Mouse (Mus musculus): Measurements from ENCODE around the gene Ccdc113. TPM values are rescaled to one million over a fixed set of nuclear protein-coding genes. Genes with fewer than 3 reads are reported as not detected.

The Ccdc113 gene
- polyA plus RNA-seq, 1 experiment from 2014 or later, result 0.74 TPM

GRCm38 (mm10) chr8:95502431-95502830, 31.5 kb upstream of the Ccdc113 start:
- no peak overlapping the region for H3K27ac ChIP-seq
- no peak overlapping the region for H3K4me2 ChIP-seq
- H3K9me3 ChIP-seq, result no peaks in the 10 kb centered on the region
- 83% methylated on average over 7 of the region's 7 CpGs for WGBS
- no peaks in the 10 kb centered on the region for H3K36me3 ChIP-seq
- H3K4me3 ChIP-seq, result no peak overlapping the region
- no peaks in the 10 kb centered on the region for H3K4me1 ChIP-seq
- H3K9ac ChIP-seq, result no peak overlapping the region
- ATAC-seq (ENCODE audit: insufficient number of reproducible peaks, insufficient read depth, low FRiP score, low TSS enrichment, low read depth), result no peak
- H3K27me3 ChIP-seq, result no peaks in the 10 kb centered on the region

DNA sequence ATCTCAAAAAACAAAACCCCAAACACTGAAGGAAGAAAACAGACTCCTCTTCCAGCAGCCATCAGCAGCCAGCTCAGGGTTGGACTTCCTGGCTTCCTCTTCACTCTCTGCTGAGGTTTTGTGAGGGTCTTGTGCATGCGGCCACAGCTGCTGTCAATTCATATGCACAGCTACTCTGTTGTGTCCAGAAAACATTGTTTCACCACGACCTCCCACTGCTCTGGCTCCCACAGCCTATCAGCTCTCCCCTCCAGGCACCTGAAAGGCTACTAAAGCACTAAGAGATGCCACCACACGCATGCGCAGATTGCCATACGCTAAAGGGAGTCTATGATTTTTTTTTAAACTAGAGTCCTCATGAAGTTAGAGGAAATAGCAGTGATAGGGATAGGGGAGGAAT, 29.1 kb upstream of the Ccdc113 start:
- Histone ChIP-seq H3K27ac (no peak overlapping the region), H3K4me1 (no peaks in the 10 kb centered on the region), H3K27me3 (no peaks in the 10 kb centered on the region), H3K4me3 (no peak overlapping the region), H3K9ac (no peak overlapping the region), H3K36me3 (no peaks in the 10 kb centered on the region), H3K4me2 (no peak overlapping the region), H3K9me3 (no peaks in the 10 kb centered on the region)
- 65% methylated on average over 5 of the region's 5 CpGs for WGBS
- ATAC-seq (ENCODE audit: insufficient number of reproducible peaks, insufficient read depth, low FRiP score, low TSS enrichment, low read depth), result no peak

- Histone ChIP-seq H3K36me3 (no peaks in the 10 kb centered on the region), H3K9me3 (no peaks in the 10 kb centered on the region), H3K9ac (no peak overlapping the region), H3K27me3 (no peaks in the 10 kb centered on the region), H3K4me1 (no peaks in the 10 kb centered on the region), H3K4me3 (no peak overlapping the region), H3K27ac (no peak overlapping the region), H3K4me2 (no peak overlapping the region)
- WGBS, result 79% methylated on average over 3 of the region's 3 CpGs
- ATAC-seq (ENCODE audit: insufficient number of reproducible peaks, insufficient read depth, low FRiP score, low TSS enrichment, low read depth), result no peak
Measured at GRCm38 (mm10) chr8:95505606-95506005, 28.3 kb upstream of the Ccdc113 start.

DNA sequence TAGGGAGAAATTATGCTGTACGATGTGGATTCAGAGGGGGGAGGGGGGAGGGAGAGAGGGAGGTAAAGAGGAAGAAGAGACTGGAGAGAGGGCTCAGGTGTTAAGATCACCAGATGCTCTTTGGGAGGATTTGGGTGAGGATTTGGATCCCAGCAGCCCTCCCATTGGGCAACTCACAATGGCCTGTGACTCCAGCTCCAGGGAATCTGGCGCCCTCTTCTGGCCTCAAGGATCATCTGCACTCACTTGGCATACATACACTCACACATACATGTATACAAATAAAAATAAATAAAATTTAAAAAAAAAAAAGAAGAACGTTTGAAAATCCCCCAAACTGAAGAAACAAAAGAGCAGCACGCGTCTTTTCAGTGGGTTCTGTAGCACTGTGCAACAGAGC, 27.6 kb upstream of the Ccdc113 start:
- Histone ChIP-seq H3K4me3 (no peak overlapping the region), H3K9me3 (no peaks in the 10 kb centered on the region), H3K4me1 (no peaks in the 10 kb centered on the region), H3K9ac (no peak overlapping the region), H3K27me3 (no peaks in the 10 kb centered on the region), H3K36me3 (no peaks in the 10 kb centered on the region), H3K27ac (no peak overlapping the region), H3K4me2 (no peak overlapping the region)
- ATAC-seq (ENCODE audit: insufficient number of reproducible peaks, insufficient read depth, low FRiP score, low TSS enrichment, low read depth), result no peak
- WGBS, result 75% methylated on average over 5 of the region's 5 CpGs

DNA sequence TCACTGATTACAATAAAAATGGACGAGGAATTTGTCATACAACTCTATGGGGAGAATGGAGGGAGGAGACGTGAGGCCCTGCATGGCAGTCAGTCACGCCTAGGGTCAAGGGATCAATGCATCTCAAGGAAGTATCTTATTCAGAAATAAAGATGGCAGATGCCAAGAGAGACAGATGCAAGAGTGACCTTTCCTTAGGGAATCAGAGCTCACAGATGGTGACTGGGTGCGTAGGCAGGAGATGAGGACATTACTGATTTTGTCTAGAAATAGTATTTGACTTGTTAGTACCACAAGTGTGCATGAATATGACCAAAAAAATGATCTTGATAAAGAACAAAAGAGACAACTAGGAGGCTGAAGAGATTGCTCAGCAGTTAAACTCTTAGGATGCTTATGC, 21.6 kb upstream of the Ccdc113 start:
- H3K9ac ChIP-seq, result no peak overlapping the region
- H3K27ac ChIP-seq, result no peak overlapping the region
- H3K4me1 ChIP-seq, result no peaks in the 10 kb centered on the region
- H3K4me3 ChIP-seq, result no peak overlapping the region
- H3K9me3 ChIP-seq, result no peaks in the 10 kb centered on the region
- no peaks in the 10 kb centered on the region for H3K27me3 ChIP-seq
- H3K36me3 ChIP-seq, result no peaks in the 10 kb centered on the region
- 78% methylated on average over 4 of the region's 4 CpGs for WGBS
- no peak for ATAC-seq (ENCODE audit: insufficient number of reproducible peaks, insufficient read depth, low FRiP score, low TSS enrichment, low read depth)
- H3K4me2 ChIP-seq, result no peak overlapping the region

- H3K36me3 ChIP-seq, result no peaks in the 10 kb centered on the region
- WGBS, result 69% methylated on average over 4 of the region's 4 CpGs
- no peak for ATAC-seq (ENCODE audit: insufficient number of reproducible peaks, insufficient read depth, low FRiP score, low TSS enrichment, low read depth)
- no peak overlapping the region for H3K9ac ChIP-seq
- H3K4me3 ChIP-seq, result no peak overlapping the region
- H3K27me3 ChIP-seq, result no peaks in the 10 kb centered on the region
- H3K27ac ChIP-seq, result no peak overlapping the region
- H3K9me3 ChIP-seq, result no peaks in the 10 kb centered on the region
- no peaks in the 10 kb centered on the region for H3K4me1 ChIP-seq
- H3K4me2 ChIP-seq, result no peak overlapping the region
Measured at GRCm38 (mm10) chr8:95513219-95513618, 20.7 kb upstream of the Ccdc113 start.

- Histone ChIP-seq H3K9me3 (no peaks in the 10 kb centered on the region), H3K9ac (no peak overlapping the region), H3K36me3 (no peaks in the 10 kb centered on the region), H3K27ac (no peak overlapping the region), H3K4me2 (no peak overlapping the region), H3K4me3 (no peak overlapping the region), H3K27me3 (no peaks in the 10 kb centered on the region), H3K4me1 (no peaks in the 10 kb centered on the region)
- no peak for ATAC-seq (ENCODE audit: insufficient number of reproducible peaks, insufficient read depth, low FRiP score, low TSS enrichment, low read depth)
- 83% methylated on average over 6 of the region's 6 CpGs for WGBS
Measured at GRCm38 (mm10) chr8:95516928-95517327, 17.0 kb upstream of the Ccdc113 start.

GRCm38 (mm10) chr8:95523991-95524390, 9.9 kb upstream of the Ccdc113 start:
- no peak overlapping the region for H3K9ac ChIP-seq
- no peaks in the 10 kb centered on the region for H3K9me3 ChIP-seq
- 0 out of 2 replicates have a peak, but pooled peaks cover 3% of the 10 kb centered on the region for H3K27me3 ChIP-seq
- no peak overlapping the region for H3K4me2 ChIP-seq
- no peak overlapping the region for H3K27ac ChIP-seq
- no peaks in the 10 kb centered on the region for H3K4me1 ChIP-seq
- ATAC-seq (ENCODE audit: insufficient number of reproducible peaks, insufficient read depth, low FRiP score, low TSS enrichment, low read depth), result no peak
- no peaks in the 10 kb centered on the region for H3K36me3 ChIP-seq
- WGBS, result 93% methylated on average over 4 of the region's 4 CpGs
- H3K4me3 ChIP-seq, result no peak overlapping the region

GRCm38 (mm10) chr8:95528194-95528593, 5.7 kb upstream of the Ccdc113 start:
- Histone ChIP-seq H3K27ac (no peak overlapping the region), H3K27me3 (peaks cover 7% of the 10 kb centered on the region; the same call in 1 of the 2 replicates), H3K9ac (no peak overlapping the region), H3K4me1 (no peaks in the 10 kb centered on the region), H3K4me3 (no peak overlapping the region), H3K36me3 (no peaks in the 10 kb centered on the region), H3K4me2 (no peak overlapping the region), H3K9me3 (no peaks in the 10 kb centered on the region)
- 86% methylated on average over 10 of the region's 10 CpGs for WGBS
- ATAC-seq (ENCODE audit: insufficient number of reproducible peaks, insufficient read depth, low FRiP score, low TSS enrichment, low read depth), result no peak

GRCm38 (mm10) chr8:95528750-95529310, 5.1 kb upstream of the Ccdc113 start:
- no peaks in the 10 kb centered on the region for H3K9me3 ChIP-seq
- peaks cover 7% of the 10 kb centered on the region; the same call in 1 of the 2 replicates for H3K27me3 ChIP-seq
- H3K4me3 ChIP-seq, result no peak overlapping the region
- 63% methylated on average over 9 of the region's 9 CpGs for WGBS
- no peak overlapping the region for H3K4me2 ChIP-seq
- ATAC-seq (ENCODE audit: insufficient number of reproducible peaks, insufficient read depth, low FRiP score, low TSS enrichment, low read depth), result no peak
- H3K27ac ChIP-seq, result no peak overlapping the region
- H3K36me3 ChIP-seq, result no peaks in the 10 kb centered on the region
- H3K4me1 ChIP-seq, result 0 out of 2 replicates have a peak, but pooled peaks cover 3% of the 10 kb centered on the region
- no peak overlapping the region for H3K9ac ChIP-seq

GRCm38 (mm10) chr8:95532206-95532605, 1.7 kb upstream of the Ccdc113 start:
- Histone ChIP-seq H3K4me1 (peaks cover 8% of the 10 kb centered on the region; the same call in 1 of the 2 replicates), H3K27me3 (peaks cover 7% of the 10 kb centered on the region; the same call in 1 of the 2 replicates), H3K4me3 (no peak overlapping the region), H3K4me2 (no peak overlapping the region), H3K27ac (no peak overlapping the region), H3K36me3 (no peaks in the 10 kb centered on the region), H3K9ac (no peak overlapping the region), H3K9me3 (no peaks in the 10 kb centered on the region)
- WGBS, result 55% methylated on average over 4 of the region's 4 CpGs
- ATAC-seq (ENCODE audit: insufficient number of reproducible peaks, insufficient read depth, low FRiP score, low TSS enrichment, low read depth), result no peak

DNA sequence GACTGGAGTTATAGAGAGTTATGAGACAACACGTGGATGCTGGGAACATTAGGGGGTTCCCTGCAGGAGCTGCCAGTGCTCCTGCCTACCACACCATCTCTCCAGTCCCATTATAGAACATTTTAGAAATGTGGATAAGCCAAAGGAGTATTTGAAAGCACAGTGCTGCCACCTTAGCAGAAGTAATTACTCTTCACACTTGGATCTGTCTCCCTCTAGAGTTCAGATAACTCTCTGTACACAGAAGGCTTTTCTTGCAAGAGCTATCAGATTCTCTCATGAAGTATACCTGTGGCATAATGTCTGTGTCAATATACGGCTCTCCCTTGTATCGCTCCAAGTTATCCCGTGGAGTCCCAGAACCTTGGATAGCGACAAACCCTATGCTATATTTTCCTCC, 5.6 kb downstream of the Ccdc113 start:
- Histone ChIP-seq H3K4me3 (no peak overlapping the region), H3K9me3 (no peaks in the 10 kb centered on the region), H3K4me1 (no peaks in the 10 kb centered on the region), H3K4me2 (no peak overlapping the region), H3K27ac (no peak overlapping the region), H3K9ac (no peak overlapping the region), H3K27me3 (no peaks in the 10 kb centered on the region), H3K36me3 (no peaks in the 10 kb centered on the region)
- ATAC-seq (ENCODE audit: insufficient number of reproducible peaks, insufficient read depth, low FRiP score, low TSS enrichment, low read depth), result no peak
- WGBS, result 76% methylated on average over 5 of the region's 5 CpGs
